ENCODE assay signal across 13 mouse cellular contexts in the genomic region with DNA sequence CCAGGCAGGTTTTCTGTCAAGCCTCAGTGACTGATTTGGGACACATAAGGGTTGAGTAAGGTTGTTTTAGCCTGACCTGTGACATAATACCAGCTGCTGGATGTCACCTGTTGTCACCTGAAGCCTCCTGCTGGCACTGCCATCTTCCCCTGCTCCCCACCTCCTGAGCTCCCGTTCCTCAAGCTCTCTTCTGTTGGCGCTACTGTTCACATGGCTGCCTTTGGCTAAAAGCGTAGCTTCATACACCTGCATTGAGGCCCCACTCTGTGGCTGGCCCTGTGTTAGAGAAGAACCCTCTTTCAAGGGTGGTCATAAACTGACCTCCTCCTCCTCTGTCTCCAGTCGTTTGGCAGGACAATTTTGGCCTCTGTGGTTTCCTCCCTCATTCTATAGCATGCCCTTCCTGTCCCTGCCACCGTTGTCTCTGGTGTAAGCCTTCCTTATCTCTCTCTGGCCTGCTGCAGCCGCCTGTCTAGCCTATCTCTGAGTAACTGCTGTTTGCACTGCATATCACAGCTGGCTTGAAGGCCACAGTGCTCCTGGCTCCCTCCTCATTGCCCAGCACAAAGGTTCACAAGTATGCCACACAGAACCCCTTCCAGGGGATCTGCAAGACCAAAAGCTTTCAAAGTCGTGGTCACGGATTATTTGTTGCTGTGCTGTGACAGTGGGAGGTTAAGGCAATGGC. TPM values are rescaled to one million over a fixed set of nuclear protein-coding genes. Genes with fewer than 3 reads are reported as not detected.
DNase-seq lines count a peak whose midpoint lies in the region; ATAC-seq and TF ChIP-seq lines count a peak whose summit lies in the region.
"Had no signal": no experiment of that assay in that cellular context is flagged by ENCODE, and none has a peak within 500 bp of the region (broad histone marks: within the 10 kb centered on the region; RNA-seq: fewer than 3 reads in every experiment).

No protein-coding gene starts in this region.

- no peak for DNase-seq in heart, postnatal 25 days (ENCODE audit: low spot score)
- peak; percentile 86 for DNase-seq in MEL (ENCODE audit: low read depth, low spot score)
- no peak for DNase-seq in adrenal gland, postnatal 14 days
- DNase-seq in left cerebral cortex, adult 8-10 months (ENCODE audit: low spot score in 2 of 2) = no peak
- no peak for DNase-seq in urinary bladder, adult 18-20 months (ENCODE audit: low spot score in 2 of 2)
- DNase-seq: cerebellum, postnatal 36 days; right cerebral cortex, postnatal 4 days had no signal

- H3K4me1 ChIP-seq in heart, embryonic 12.5 days (replicated peaks) = peaks cover 37% of the 10 kb centered on the region
- H3K4me1 ChIP-seq in MEL (ENCODE audit: control insufficient read depth in 1 of 2, insufficient read depth in 2 of 2, low read length in 2 of 2) = peaks cover 29 to 40% of the 10 kb centered on the region in 2 experiments
- H3K4me1 ChIP-seq in intestine, embryonic 15.5 days (replicated peaks) = 0 out of 2 replicates have a peak, but pooled peaks cover 2% of the 10 kb centered on the region

- no peak overlapping the region for H3K4me3 ChIP-seq in heart, embryonic 12.5 days
- no peak overlapping the region for H3K4me3 ChIP-seq in MEL (ENCODE audit: control insufficient read depth in 1 of 2, insufficient read depth in 1 of 2, low read depth in 2 of 2, low read length in 2 of 2)
- no peak overlapping the region for H3K4me3 ChIP-seq in intestine, embryonic 15.5 days (replicated peaks)
- H3K4me3 ChIP-seq: forebrain, embryonic 15.5 days had no signal

- no peak for TF ChIP-seq RAD21 in MEL (IDR thresholded peaks at IDR 0.05; ENCODE audit: low read depth, low read length)

- peak; percentile 95 for ATAC-seq in heart, embryonic 12.5 days (ENCODE audit: insufficient number of reproducible peaks, low FRiP score)
- peak; percentile 94 for ATAC-seq in intestine, embryonic 15.5 days
- peak; percentile 98 for ATAC-seq in megakaryocyte-erythroid progenitor cell, adult 5-6 weeks (replicated peaks; ENCODE audit: low FRiP score, low TSS enrichment, poor library complexity, severe bottlenecking)
- ATAC-seq: forebrain, embryonic 15.5 days; hindbrain, postnatal 0 days had no signal

- intact Hi-C loops in heart, postnatal 25 days (cut with DNase I) = no loop called here

- TF ChIP-seq POLR2A in MEL (IDR thresholded peaks at IDR 0.05; ENCODE audit: control insufficient read depth in 1 of 2, insufficient read depth in 1 of 2, low read depth in 1 of 2, low read length in 2 of 2, poor library complexity in 1 of 2) = no peak

- H3K36me3 ChIP-seq in heart, embryonic 12.5 days = peaks cover 2% of the 10 kb centered on the region; the same call in 1 of the 2 replicates
- peaks cover 6 to 41% of the 10 kb centered on the region in 2 experiments for H3K36me3 ChIP-seq in MEL (ENCODE audit: control insufficient read depth in 1 of 2, insufficient read depth in 2 of 2, low read length in 2 of 2)
- no peaks in the 10 kb centered on the region; the same call in 1 of the 2 replicates for H3K36me3 ChIP-seq in intestine, embryonic 15.5 days

- H3K4me2 ChIP-seq in heart, embryonic 12.5 days = peak overlapping the region; percentile 29; the same call in 1 of the 2 replicates
- no peak overlapping the region for H3K4me2 ChIP-seq in intestine, embryonic 15.5 days (replicated peaks)
- H3K4me2 ChIP-seq: forebrain, embryonic 15.5 days had no signal

- no peak for TF ChIP-seq CTCF in MEL (IDR thresholded peaks at IDR 0.05 in 2 of 3, conservative IDR thresholded peaks at IDR 0.05 in 1 of 3; ENCODE audit: control insufficient read depth in 1 of 3, insufficient read depth in 1 of 3, low read depth in 2 of 3, low read length in 3 of 3, poor library complexity in 1 of 3, severe bottlenecking in 1 of 3)

- no peaks in the 10 kb centered on the region for H3K9me3 ChIP-seq in heart, embryonic 12.5 days (replicated peaks)
- H3K9me3 ChIP-seq in MEL (replicated peaks; ENCODE audit: insufficient read depth, low read length) = no peaks in the 10 kb centered on the region
- no peaks in the 10 kb centered on the region for H3K9me3 ChIP-seq in intestine, embryonic 15.5 days
- H3K9me3 ChIP-seq: forebrain, embryonic 15.5 days had no signal

- H3K27me3 ChIP-seq in heart, embryonic 12.5 days (replicated peaks) = 0 out of 2 replicates have a peak, but pooled peaks cover under 1% of the 10 kb centered on the region
- no peaks in the 10 kb centered on the region for H3K27me3 ChIP-seq in MEL (ENCODE audit: control insufficient read depth in 1 of 2, insufficient read depth in 2 of 2, low read length in 2 of 2)
- H3K27me3 ChIP-seq in intestine, embryonic 15.5 days (replicated peaks) = no peaks in the 10 kb centered on the region
- H3K27me3 ChIP-seq: forebrain, embryonic 15.5 days had no signal

- TF ChIP-seq EP300 in MEL (IDR thresholded peaks at IDR 0.05; ENCODE audit: low read depth in 1 of 2, low read length in 2 of 2) = peak; percentile 97 to 99

- WGBS in heart, embryonic 12.5 days = 26% methylated on average over 8 of the region's 8 CpGs
- WGBS in intestine, embryonic 15.5 days = 47% methylated on average over 8 of the region's 8 CpGs

- no peak overlapping the region for H3K9ac ChIP-seq in heart, embryonic 12.5 days
- peak overlapping the region; percentile 20 for H3K9ac ChIP-seq in MEL (ENCODE audit: control insufficient read depth, low read depth, low read length, poor library complexity, severe bottlenecking)
- H3K9ac ChIP-seq in intestine, embryonic 15.5 days = no peak overlapping the region
- H3K9ac ChIP-seq: forebrain, embryonic 15.5 days had no signal

- no peaks in the 10 kb centered on the region for H3K79me2 ChIP-seq in MEL (ENCODE audit: control insufficient read depth, insufficient read depth, low read length, poor library complexity)

- peak overlapping the region; percentile 63 for H3K27ac ChIP-seq in heart, embryonic 12.5 days (ENCODE audit: poor library complexity, severe bottlenecking)
- peak overlapping the region; percentile 98 for H3K27ac ChIP-seq in MEL (ENCODE audit: control insufficient read depth, low read depth, low read length)
- no peak overlapping the region for H3K27ac ChIP-seq in intestine, embryonic 15.5 days
- H3K27ac ChIP-seq: forebrain, embryonic 15.5 days; hindbrain, postnatal 0 days had no signal

TF ChIP-seq in MEL, 35 proteins besides CTCF, POLR2A, EP300 and RAD21 (continues in another document):
- TF ChIP-seq USF1 (IDR thresholded peaks at IDR 0.05; ENCODE audit: low read depth, low read length) (no peak), POLR2AphosphoS2 (IDR thresholded peaks at IDR 0.05; ENCODE audit: low read length) (no peak; the same call in 1 of the 2 replicates), SIN3A (IDR thresholded peaks at IDR 0.05; ENCODE audit: low read length) (peak; percentile 91), NRF1 (IDR thresholded peaks at IDR 0.05; ENCODE audit: insufficient read depth, low read depth, low read length, poor library complexity, severe bottlenecking) (no peak)

RNA-seq across cellular contexts. Expression of gene Mknk1, which starts 10.1 kb away (rescaled TPM):
- 20.1 and 21.6 TPM in 2 replicates for polyA plus RNA-seq in heart, embryonic 12.5 days (2016; fragmentation: Nextera tagmentation; extraction: Ambion mirVana)
- total RNA-seq in heart, postnatal 25 days (2021) = 10 to 100 TPM; 19.8 to 21.9 TPM
- total RNA-seq in MEL (2012; rRNA removed) = 24.0 and 25.8 TPM in 2 replicates
- polyA plus RNA-seq in MEL (2012; ENCODE audit: insufficient read depth in 1 of 2, insufficient read length in 2 of 2, low read depth in 1 of 2, low replicate concordance in 2 of 2, missing spikeins in 1 of 2) = 10 to 100 TPM in 1 of 2 experiments, not detected in 1; 38.5 TPM
- polyA plus RNA-seq in intestine, embryonic 15.5 days (2015; fragmentation: Nextera tagmentation; extraction: Ambion mirVana) = 26.9 and 36.8 TPM in 2 replicates
- total RNA-seq in megakaryocyte-erythroid progenitor cell, adult 5-6 weeks (2014; fragmentation: Nextera tagmentation) = 31.4 and 41.8 TPM in 2 replicates
- 57.6 and 58.8 TPM in 2 replicates for total RNA-seq in megakaryocyte-erythroid progenitor cell, adult 5-6 weeks (2017)
- total RNA-seq in adrenal gland, postnatal 14 days (2021) = 29.3 and 42.4 TPM in 2 replicates
- 10 to 100 TPM; 34.9 to 45.5 (median 39.6) TPM for total RNA-seq in left cerebral cortex, adult 8-10 months (2022)

RNA-seq across cellular contexts. Expression of gene Mob3c, which starts 21.2 kb away (rescaled TPM):
- 6.7 TPM in 2 replicates for polyA plus RNA-seq in heart, embryonic 12.5 days (2016; fragmentation: Nextera tagmentation; extraction: Ambion mirVana)
- total RNA-seq in heart, postnatal 25 days (2021) = 1 to 10 TPM; 4.5 to 5.4 TPM
- 11.2 and 17.7 TPM in 2 replicates for total RNA-seq in MEL (2012; rRNA removed)
- polyA plus RNA-seq in MEL (2012; ENCODE audit: insufficient read depth in 1 of 2, insufficient read length in 2 of 2, low read depth in 1 of 2, low replicate concordance in 2 of 2, missing spikeins in 1 of 2) = 1 to 10 TPM in 1 of 2 experiments, not detected in 1; 9.5 TPM
- 12.4 and 15.9 TPM in 2 replicates for polyA plus RNA-seq in intestine, embryonic 15.5 days (2015; fragmentation: Nextera tagmentation; extraction: Ambion mirVana)
- 7.0 and 9.8 TPM in 2 replicates for total RNA-seq in megakaryocyte-erythroid progenitor cell, adult 5-6 weeks (2014; fragmentation: Nextera tagmentation)
- total RNA-seq in megakaryocyte-erythroid progenitor cell, adult 5-6 weeks (2017) = 14.2 and 19.3 TPM in 2 replicates
- total RNA-seq in adrenal gland, postnatal 14 days (2021) = 10.2 and 12.4 TPM in 2 replicates
- total RNA-seq in left cerebral cortex, adult 8-10 months (2022) = 1 to 10 TPM; 5.0 to 7.3 (median 6.1) TPM

RNA-seq across cellular contexts. Expression of gene Kncn, which starts 35.1 kb away (rescaled TPM):
- not detected in 2 replicates for polyA plus RNA-seq in heart, embryonic 12.5 days (2016; fragmentation: Nextera tagmentation; extraction: Ambion mirVana)
- total RNA-seq in heart, postnatal 25 days (2021) = not detected
- total RNA-seq in MEL (2012; rRNA removed) = not detected in 2 replicates
- not detected for polyA plus RNA-seq in MEL (2012; ENCODE audit: insufficient read depth in 1 of 2, insufficient read length in 2 of 2, low read depth in 1 of 2, low replicate concordance in 2 of 2, missing spikeins in 1 of 2)
- not detected in 2 replicates for polyA plus RNA-seq in intestine, embryonic 15.5 days (2015; fragmentation: Nextera tagmentation; extraction: Ambion mirVana)
- not detected in 2 replicates for total RNA-seq in megakaryocyte-erythroid progenitor cell, adult 5-6 weeks (2014; fragmentation: Nextera tagmentation)
- not detected in 2 replicates for total RNA-seq in megakaryocyte-erythroid progenitor cell, adult 5-6 weeks (2017)
- not detected in 2 replicates for total RNA-seq in adrenal gland, postnatal 14 days (2021)
- total RNA-seq in left cerebral cortex, adult 8-10 months (2022) = under 1 TPM in 3 of 4 experiments, not detected in 1; 0.21 to 0.53 (median 0.35) TPM
- total RNA-seq: hindbrain, postnatal 0 days had no signal
- polyA plus RNA-seq: C2C12; forebrain, embryonic 15.5 days had no signal

RNA-seq across cellular contexts. Expression of gene 6430628N08Rik, which starts 41.3 kb away (rescaled TPM):
- polyA plus RNA-seq in heart, embryonic 12.5 days (2016; fragmentation: Nextera tagmentation; extraction: Ambion mirVana) = not detected in 2 replicates
- total RNA-seq in heart, postnatal 25 days (2021) = not detected
- total RNA-seq in MEL (2012; rRNA removed) = not detected in 2 replicates
- not detected for polyA plus RNA-seq in MEL (2012; ENCODE audit: insufficient read depth in 1 of 2, insufficient read length in 2 of 2, low read depth in 1 of 2, low replicate concordance in 2 of 2, missing spikeins in 1 of 2)
- not detected in 2 replicates for polyA plus RNA-seq in intestine, embryonic 15.5 days (2015; fragmentation: Nextera tagmentation; extraction: Ambion mirVana)
- total RNA-seq in megakaryocyte-erythroid progenitor cell, adult 5-6 weeks (2014; fragmentation: Nextera tagmentation) = not detected in 2 replicates
- not detected in 2 replicates for total RNA-seq in megakaryocyte-erythroid progenitor cell, adult 5-6 weeks (2017)
- total RNA-seq in adrenal gland, postnatal 14 days (2021) = not detected in 2 replicates
- total RNA-seq in left cerebral cortex, adult 8-10 months (2022) = under 1 TPM; 0.38 to 0.56 (median 0.54) TPM
- polyA plus RNA-seq: C2C12 had no signal
